Mouse (Mus musculus) neural tube, embryonic 12.5 days (tissue): ENCODE data around the gene Plcb2. TPM values are rescaled to one million over a fixed set of nuclear protein-coding genes. Genes with fewer than 3 reads are reported as not detected.

Source experiments
- ATAC-seq: fragments of 200-750 bp; cut with Nextera tagmentation; 2 replicates; pipeline ENCODE4 v1.8.0; 2017; ENCODE audit warnings: low read depth, mild to moderate bottlenecking, moderate TSS enrichment, moderate library complexity; ENCODE audit not compliant: low FRiP score
- H3K27ac ChIP-seq: fragments of 300-500 bp; sonication (generic); 2 replicates; pipeline ENCODE4 v1.5.1; 2016
- H3K27me3 ChIP-seq: fragments of 300-500 bp; sonication (generic); replicated peaks from 2 replicates; pipeline ENCODE4 v1.6.1; 2016; ENCODE audit warnings: mild to moderate bottlenecking
- H3K36me3 ChIP-seq: fragments of 300-500 bp; sonication (generic); 2 replicates; pipeline ENCODE4 v1.6.1; 2016; ENCODE audit warnings: mild to moderate bottlenecking
- H3K4me1 ChIP-seq: fragments of 300-500 bp; sonication (generic); 2 replicates; pipeline ENCODE4 v1.6.1; 2016
- H3K4me2 ChIP-seq: fragments of 300-500 bp; sonication (generic); replicated peaks from 2 replicates; pipeline ENCODE4 v1.6.1; 2016; ENCODE audit warnings: mild to moderate bottlenecking
- H3K4me3 ChIP-seq: fragments of 300-500 bp; sonication (generic); 2 replicates; pipeline ENCODE4 v1.5.1; 2016
- H3K9ac ChIP-seq: fragments of 300-500 bp; sonication (generic); 2 replicates; pipeline ENCODE4 v1.6.1; 2016; ENCODE audit warnings: mild to moderate bottlenecking
- H3K9me3 ChIP-seq: fragments of 300-500 bp; sonication (generic); 2 replicates; pipeline ENCODE4 v1.6.1; 2016; ENCODE audit warnings: mild to moderate bottlenecking
- WGBS: fragments of 180-500 bp; shearing (Covaris S2); methylation state at CpG from one replicate; pipeline ENCODE4 v1.1.7; 2016; 5-methylcytosine and 5-hydroxymethylcytosine counted together
- polyA plus RNA-seq: library from polyadenylated mRNA; unstranded; fragments of >200 nt; fragmentation: Nextera tagmentation; extraction: Ambion mirVana; gene quantifications from 2 replicates; pipeline ENCODE4 v1.2.1, GENCODE M21; 2016

The Plcb2 gene
- polyA plus RNA-seq, 1 experiment from 2014 or later = 1.1 TPM

GRCm38 (mm10) chr2:118761906-118762783 lies 33.9 kb upstream of the Plcb2 start, which contains the start of gene Ccdc9b:
Gene Ccdc9b, minus strand, starts transcription at chr2:118762661.
- 4% methylated on average over 29 of the region's 29 CpGs for WGBS
- H3K27me3 ChIP-seq = peaks cover 4% of the 10 kb centered on the region; the same call in 1 of the 2 replicates
- H3K9me3 ChIP-seq = no peaks in the 10 kb centered on the region

GRCm38 (mm10) chr2:118761358-118761757 lies 33.1 kb upstream of the Plcb2 start:
- Histone ChIP-seq H3K9ac (peak overlapping the region; percentile 51; the same call in 1 of the 2 replicates), H3K27ac (peak overlapping the region; percentile 94), H3K27me3 (peaks cover 4% of the 10 kb centered on the region; the same call in 1 of the 2 replicates), H3K4me3 (no peak overlapping the region; the same call in 1 of the 2 replicates), H3K9me3 (no peaks in the 10 kb centered on the region), H3K4me1 (peaks cover 29% of the 10 kb centered on the region), H3K4me2 (peak overlapping the region; percentile 52), H3K36me3 (no peaks in the 10 kb centered on the region)
- WGBS = 81% methylated on average over 12 of the region's 12 CpGs
- no peak for ATAC-seq

More at GRCm38 (mm10) chr2:118761906-118762783, 33.9 kb upstream of the Plcb2 start, which contains the start of gene Ccdc9b:
- peak within 1 kb of the TSS; percentile 94 for H3K27ac ChIP-seq
- H3K36me3 ChIP-seq = no peaks in the 10 kb centered on the region
- ATAC-seq = peak; percentile 75
- peaks cover 29% of the 10 kb centered on the region for H3K4me1 ChIP-seq
- H3K4me3 ChIP-seq = peak within 1 kb of the TSS; percentile 12; the same call in 1 of the 2 replicates
- H3K4me2 ChIP-seq = peak within 1 kb of the TSS; percentile 52
- peak within 1 kb of the TSS; percentile 51 for H3K9ac ChIP-seq

GRCm38 (mm10) chr2:118760311-118761025 lies 32.2 kb upstream of the Plcb2 start:
- H3K27ac ChIP-seq = no peak overlapping the region
- peaks cover 29% of the 10 kb centered on the region for H3K4me1 ChIP-seq
- 0 out of 2 replicates have a peak overlapping the region, but pooled peaks have one; percentile 29 for H3K9ac ChIP-seq

GRCm38 (mm10) chr2:118759828-118760227 lies 31.6 kb upstream of the Plcb2 start:
- Histone ChIP-seq H3K9me3 (no peaks in the 10 kb centered on the region), H3K27me3 (peaks cover 4% of the 10 kb centered on the region; the same call in 1 of the 2 replicates), H3K27ac (no peak overlapping the region), H3K36me3 (no peaks in the 10 kb centered on the region), H3K4me2 (no peak overlapping the region), H3K9ac (no peak overlapping the region), H3K4me3 (no peak overlapping the region), H3K4me1 (peaks cover 29% of the 10 kb centered on the region)
- ATAC-seq = no peak
- 13% methylated on average over 8 of the region's 8 CpGs for WGBS

More at GRCm38 (mm10) chr2:118760311-118761025, 32.2 kb upstream of the Plcb2 start:
- Histone ChIP-seq H3K4me2 (no peak overlapping the region), H3K9me3 (no peaks in the 10 kb centered on the region), H3K36me3 (no peaks in the 10 kb centered on the region), H3K27me3 (peaks cover 4% of the 10 kb centered on the region; the same call in 1 of the 2 replicates), H3K4me3 (no peak overlapping the region)
- no peak for ATAC-seq
- 83% methylated on average over 11 of the region's 11 CpGs for WGBS

- H3K4me1 ChIP-seq = peaks cover 3% of the 10 kb centered on the region
- 79% methylated on average over 4 of the region's 4 CpGs for WGBS
- H3K36me3 ChIP-seq = no peaks in the 10 kb centered on the region
- no peaks in the 10 kb centered on the region for H3K9me3 ChIP-seq
- ATAC-seq = no peak
- H3K4me3 ChIP-seq = no peak overlapping the region
- H3K4me2 ChIP-seq = no peak overlapping the region
- no peak overlapping the region for H3K27ac ChIP-seq
- H3K9ac ChIP-seq = no peak overlapping the region
- H3K27me3 ChIP-seq = peaks cover 4% of the 10 kb centered on the region; the same call in 1 of the 2 replicates
Measured at GRCm38 (mm10) chr2:118756103-118756502, 27.9 kb upstream of the Plcb2 start.

GRCm38 (mm10) chr2:118755407-118755806 lies 27.2 kb upstream of the Plcb2 start:
- no peak for ATAC-seq
- Histone ChIP-seq H3K9me3 (no peaks in the 10 kb centered on the region), H3K4me1 (peaks cover 1% of the 10 kb centered on the region; the same call in 1 of the 2 replicates), H3K4me2 (no peak overlapping the region), H3K4me3 (no peak overlapping the region), H3K27ac (no peak overlapping the region), H3K27me3 (0 out of 2 replicates have a peak, but pooled peaks cover 2% of the 10 kb centered on the region), H3K36me3 (no peaks in the 10 kb centered on the region), H3K9ac (no peak overlapping the region)
- 85% methylated on average over 6 of the region's 6 CpGs for WGBS

- no peaks in the 10 kb centered on the region for H3K9me3 ChIP-seq
- ATAC-seq = no peak
- H3K27me3 ChIP-seq = no peaks in the 10 kb centered on the region
Measured at GRCm38 (mm10) chr2:118754143-118754542, 25.9 kb upstream of the Plcb2 start.

GRCm38 (mm10) chr2:118752792-118753108 lies 24.5 kb upstream of the Plcb2 start:
- Histone ChIP-seq H3K4me1 (peaks cover 26% of the 10 kb centered on the region), H3K27ac (no peak overlapping the region), H3K4me3 (no peak overlapping the region), H3K27me3 (0 out of 2 replicates have a peak, but pooled peaks cover 3% of the 10 kb centered on the region), H3K9me3 (no peaks in the 10 kb centered on the region), H3K9ac (no peak overlapping the region), H3K36me3 (no peaks in the 10 kb centered on the region), H3K4me2 (no peak overlapping the region)
- ATAC-seq = no peak
- WGBS = 78% methylated on average over 4 of the region's 4 CpGs

More at GRCm38 (mm10) chr2:118754143-118754542, 25.9 kb upstream of the Plcb2 start:
- H3K9ac ChIP-seq = no peak overlapping the region
- no peaks in the 10 kb centered on the region for H3K36me3 ChIP-seq
- H3K4me1 ChIP-seq = peaks cover 14% of the 10 kb centered on the region
- no peak overlapping the region for H3K27ac ChIP-seq
- WGBS = 86% methylated on average over 5 of the region's 5 CpGs
- no peak overlapping the region for H3K4me3 ChIP-seq
- no peak overlapping the region for H3K4me2 ChIP-seq

GRCm38 (mm10) chr2:118751896-118752791 lies 23.9 kb upstream of the Plcb2 start:
- H3K4me1 ChIP-seq = peaks cover 32% of the 10 kb centered on the region
- no peaks in the 10 kb centered on the region for H3K36me3 ChIP-seq
- 73% methylated on average over 16 of the region's 16 CpGs for WGBS
- no peak for ATAC-seq
- H3K4me2 ChIP-seq = no peak overlapping the region
- no peak overlapping the region for H3K4me3 ChIP-seq
- no peaks in the 10 kb centered on the region for H3K9me3 ChIP-seq
- H3K27ac ChIP-seq = no peak overlapping the region
- H3K9ac ChIP-seq = no peak overlapping the region
- 0 out of 2 replicates have a peak, but pooled peaks cover 3% of the 10 kb centered on the region for H3K27me3 ChIP-seq

GRCm38 (mm10) chr2:118750476-118750875 lies 22.2 kb upstream of the Plcb2 start:
- Histone ChIP-seq H3K9me3 (no peaks in the 10 kb centered on the region), H3K4me1 (peaks cover 42% of the 10 kb centered on the region), H3K27me3 (0 out of 2 replicates have a peak, but pooled peaks cover 3% of the 10 kb centered on the region), H3K36me3 (no peaks in the 10 kb centered on the region), H3K27ac (no peak overlapping the region), H3K9ac (no peak overlapping the region), H3K4me3 (no peak overlapping the region), H3K4me2 (peak overlapping the region; percentile 29; the same call in 1 of the 2 replicates)
- ATAC-seq = no peak
- WGBS = 75% methylated on average over 8 of the region's 8 CpGs

GRCm38 (mm10) chr2:118749341-118749884 lies 21.2 kb upstream of the Plcb2 start:
- H3K4me3 ChIP-seq = no peak overlapping the region
- H3K27me3 ChIP-seq = peaks cover 7% of the 10 kb centered on the region
- no peaks in the 10 kb centered on the region for H3K9me3 ChIP-seq
- H3K9ac ChIP-seq = 0 out of 2 replicates have a peak overlapping the region, but pooled peaks have one; percentile 9
- 20% methylated on average over 10 of the region's 10 CpGs for WGBS
- peak overlapping the region; percentile 29 for H3K4me2 ChIP-seq
- H3K36me3 ChIP-seq = no peaks in the 10 kb centered on the region
- no peak for ATAC-seq
- H3K4me1 ChIP-seq = peaks cover 49% of the 10 kb centered on the region
- no peak overlapping the region for H3K27ac ChIP-seq
